Mouse (Mus musculus) frontal cortex, postnatal 10 days (tissue): Measurements from ENCODE around the gene Sorcs3.

Experiments used
- DNase-seq, 2 experiments: peaks; one replicate each; pipeline ENCODE4 v3.0.0; 2022; ENCODE audit warnings: low spot score in 2 of 2, mixed read lengths in 1 of 2

The Sorcs3 gene

GRCm38 (mm10) chr19:48706267-48706923 lies 500.6 kb downstream of the Sorcs3 start:
- no peak for DNase-seq

DNA sequence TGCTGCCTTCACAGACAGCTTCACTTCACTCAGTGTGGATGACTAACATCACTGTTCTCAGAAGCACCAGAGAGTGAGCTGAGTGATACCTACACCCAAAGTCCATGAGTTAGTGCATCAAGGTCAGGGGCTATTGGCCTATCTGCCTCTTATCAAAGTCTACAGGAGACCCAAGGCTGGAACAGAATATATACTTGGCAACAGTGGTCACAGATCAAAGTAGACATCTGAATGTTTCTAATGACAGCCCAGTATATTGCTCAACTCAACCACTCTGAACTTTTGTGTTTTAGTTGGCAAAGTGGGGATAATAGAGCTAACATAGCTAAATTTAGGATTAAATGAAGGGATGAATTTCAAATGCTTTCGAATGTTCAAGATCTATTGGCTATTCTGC lies 501.1 kb downstream of the Sorcs3 start:
- no peak for DNase-seq

DNA sequence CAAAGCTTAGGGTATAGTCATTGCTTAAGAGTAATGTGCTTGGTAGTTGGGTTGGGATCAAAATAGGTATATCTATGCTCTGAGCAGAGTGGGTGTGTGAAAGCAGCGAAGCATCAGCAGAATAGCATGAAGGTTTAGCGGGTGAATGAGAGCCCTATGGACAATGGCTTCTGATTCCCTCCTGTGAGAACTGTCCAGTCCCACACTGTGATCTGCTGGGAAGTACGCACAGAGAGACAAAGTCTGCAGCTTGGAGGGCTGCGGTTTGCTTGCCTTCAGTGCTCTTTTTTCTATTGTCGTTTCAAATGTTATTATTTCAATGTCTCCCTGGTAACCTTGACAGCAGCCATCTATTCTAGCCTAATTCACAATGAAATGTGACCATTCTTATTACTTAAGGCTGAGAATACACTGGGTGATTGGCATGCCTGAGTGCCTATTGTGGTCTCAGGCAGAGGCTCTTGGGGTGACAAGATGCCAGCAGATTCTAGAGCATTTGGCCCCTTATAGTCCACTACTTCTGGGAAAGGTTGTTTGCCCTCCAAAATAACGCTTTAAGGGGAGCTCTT lies 520.1 kb downstream of the Sorcs3 start:
- DNase-seq, result no peak

- no peak for DNase-seq
Observed at GRCm38 (mm10) chr19:48727048-48727447, 521.2 kb downstream of the Sorcs3 start.

- DNase-seq, result peak in 1 of 2 experiments; percentile 8
Observed at GRCm38 (mm10) chr19:48727601-48728000, 521.8 kb downstream of the Sorcs3 start.

- DNase-seq, result no peak
Observed at GRCm38 (mm10) chr19:48731731-48732130, 525.9 kb downstream of the Sorcs3 start.

DNA sequence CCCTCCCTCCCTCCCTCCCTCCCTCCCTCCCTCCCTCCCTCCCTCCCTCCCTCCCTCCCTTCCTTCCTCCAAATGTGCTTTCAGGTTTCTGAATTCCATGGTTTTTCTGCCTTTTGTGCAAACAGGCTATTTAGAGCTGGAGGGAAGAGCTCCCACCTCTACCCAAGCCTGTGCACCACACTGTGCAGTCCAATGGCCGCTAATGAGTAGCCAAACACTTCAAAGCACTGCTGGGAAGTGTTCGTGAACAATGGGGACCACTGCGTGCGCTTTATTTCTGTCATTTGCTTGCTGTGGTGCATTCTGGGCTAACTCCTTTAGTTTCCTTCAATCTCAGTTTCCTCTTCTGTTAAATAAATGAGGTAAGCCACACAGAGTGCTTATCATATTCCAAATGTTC lies 528.5 kb downstream of the Sorcs3 start:
- no peak for DNase-seq

DNA sequence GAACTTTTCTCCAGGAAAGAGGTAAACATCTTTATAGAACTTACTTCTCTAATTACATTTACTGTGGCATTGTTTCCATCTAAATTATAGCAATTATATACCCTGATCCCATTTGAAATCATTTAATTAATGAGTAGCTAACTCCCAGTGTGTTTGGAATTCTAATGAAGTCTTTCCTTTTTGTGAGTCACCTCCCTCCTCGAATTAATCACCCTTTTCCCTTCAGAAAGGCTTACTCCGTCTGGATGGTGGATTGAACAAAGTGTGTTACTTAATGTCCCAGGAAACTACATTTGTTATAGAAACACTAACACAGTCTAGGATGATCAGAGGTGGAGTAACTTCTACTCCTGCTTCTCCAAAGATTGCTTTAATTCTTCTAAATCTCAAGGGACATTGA lies 531.7 kb downstream of the Sorcs3 start:
- DNase-seq, result no peak

DNA sequence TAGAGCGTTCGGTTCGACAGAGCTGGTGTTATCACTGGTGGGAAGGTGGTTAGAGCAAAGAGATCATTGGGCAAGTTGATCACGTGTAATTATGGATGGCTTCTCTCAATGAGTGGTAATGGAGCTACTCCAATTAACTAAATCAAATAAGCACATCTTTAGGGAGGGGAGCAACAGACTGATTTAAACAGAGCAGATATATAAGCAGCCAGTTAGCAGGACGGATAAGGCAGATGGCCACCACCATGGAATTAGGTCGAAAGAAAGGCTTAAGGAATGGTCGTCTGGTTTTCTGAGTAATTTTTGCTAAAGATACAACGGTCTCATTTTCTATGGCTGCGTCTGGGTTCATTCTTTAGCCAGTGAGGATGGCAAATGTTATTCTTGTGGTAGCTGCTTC lies 549.3 kb downstream of the Sorcs3 start:
- DNase-seq, result no peak

GRCm38 (mm10) chr19:48756831-48757230 lies 551.0 kb downstream of the Sorcs3 start:
- no peak for DNase-seq

GRCm38 (mm10) chr19:48766524-48766923 lies 560.7 kb downstream of the Sorcs3 start:
- no peak for DNase-seq

- DNase-seq, result no peak
Observed at GRCm38 (mm10) chr19:48771565-48771964, 565.7 kb downstream of the Sorcs3 start.

DNA sequence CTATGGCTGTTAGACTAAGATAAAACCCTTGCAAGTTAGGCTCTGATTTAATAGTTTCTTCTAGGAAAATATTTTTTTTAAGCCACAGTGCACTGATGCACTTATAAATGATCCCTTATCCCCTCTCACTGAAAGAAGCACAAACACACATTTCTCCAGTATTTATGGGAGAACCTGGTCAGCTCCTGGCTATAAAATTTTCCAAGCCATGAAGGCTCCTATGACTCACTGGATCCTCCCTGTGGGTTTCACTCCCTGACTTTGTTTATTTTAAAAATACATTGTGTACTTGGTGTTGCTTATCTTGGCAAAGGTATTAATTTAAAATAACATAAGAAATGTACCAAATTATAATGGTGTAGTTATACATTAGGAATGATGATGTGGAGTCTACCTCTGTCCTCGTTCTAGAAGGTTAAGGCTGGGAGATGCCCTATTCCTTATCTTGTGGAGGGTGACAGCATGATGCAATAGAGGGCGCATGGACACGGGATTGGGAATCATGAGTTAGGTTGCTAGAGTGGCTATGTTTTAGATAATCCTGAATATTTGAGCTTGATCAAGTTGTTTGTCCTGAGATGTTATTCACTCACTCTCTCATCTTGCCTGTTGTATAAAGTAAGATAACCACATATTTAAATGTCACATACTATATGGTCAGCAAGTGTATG lies 573.4 kb downstream of the Sorcs3 start:
- no peak for DNase-seq

- no peak for DNase-seq
Observed at GRCm38 (mm10) chr19:48780813-48781212, 575.0 kb downstream of the Sorcs3 start.

GRCm38 (mm10) chr19:48782024-48782721 lies 576.3 kb downstream of the Sorcs3 start:
- DNase-seq, result no peak

DNA sequence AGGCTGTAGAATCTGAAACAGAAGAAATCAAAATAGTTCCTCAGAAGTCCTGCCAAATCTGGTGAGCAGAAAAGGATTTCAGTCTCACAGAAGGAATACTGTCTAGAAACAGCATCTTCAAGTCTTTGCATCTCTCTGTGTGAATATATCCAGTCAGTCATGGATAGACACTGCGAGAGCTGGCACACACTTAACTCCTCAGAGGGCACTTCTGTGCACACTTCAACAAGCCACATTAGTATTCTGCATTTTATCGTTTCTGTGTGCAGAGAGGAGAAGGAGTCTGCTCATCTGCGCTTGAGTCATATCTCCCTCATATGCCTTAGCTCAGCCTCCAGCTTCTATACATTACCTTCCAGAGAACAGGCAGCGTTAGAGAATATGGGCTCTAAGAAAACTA lies 581.4 kb downstream of the Sorcs3 start:
- DNase-seq, result peak in 1 of 2 experiments; percentile 21

DNA sequence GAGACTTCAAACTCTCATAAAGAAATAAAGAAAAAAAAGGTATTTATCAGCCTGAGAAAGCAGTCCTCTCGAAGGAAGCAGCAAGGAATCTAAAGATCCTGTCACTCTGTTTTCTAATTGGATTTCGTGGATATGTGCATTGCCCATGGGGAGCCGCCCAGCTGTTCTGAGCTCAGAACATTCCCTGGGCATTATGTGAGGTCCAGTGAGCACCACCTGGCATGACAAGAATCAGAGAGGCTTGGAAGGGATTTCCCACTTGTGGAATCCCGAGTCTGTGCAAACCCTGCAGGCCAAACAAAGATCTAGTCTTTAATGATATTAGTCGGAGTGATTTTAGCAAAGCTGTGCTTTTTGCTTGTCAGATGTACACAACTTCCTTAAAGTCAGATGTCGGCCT lies 598.7 kb downstream of the Sorcs3 start:
- no peak for DNase-seq

- DNase-seq, result no peak
Observed at GRCm38 (mm10) chr19:48811541-48811940, 605.7 kb downstream of the Sorcs3 start.

GRCm38 (mm10) chr19:48813823-48814222 lies 608.0 kb downstream of the Sorcs3 start:
- no peak for DNase-seq

DNA sequence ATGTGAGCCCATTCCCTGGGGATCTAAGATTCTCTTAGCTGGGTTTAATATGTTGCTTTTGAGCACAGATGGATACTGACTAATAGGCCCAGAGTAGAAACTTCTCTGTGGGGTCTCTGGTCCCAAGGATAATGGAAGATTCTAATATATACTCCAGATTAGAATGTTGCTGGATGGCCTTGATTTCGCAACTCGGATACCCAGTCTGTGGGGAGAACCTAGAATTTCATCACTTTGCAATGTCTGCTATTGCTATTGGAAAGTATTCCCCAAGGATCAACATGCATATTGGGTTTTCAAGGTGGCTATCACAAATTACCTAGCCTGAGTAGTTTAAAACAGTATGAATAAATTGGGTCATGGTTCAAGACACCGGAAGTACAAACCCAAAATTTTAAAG lies 609.2 kb downstream of the Sorcs3 start:
- no peak for DNase-seq

DNA sequence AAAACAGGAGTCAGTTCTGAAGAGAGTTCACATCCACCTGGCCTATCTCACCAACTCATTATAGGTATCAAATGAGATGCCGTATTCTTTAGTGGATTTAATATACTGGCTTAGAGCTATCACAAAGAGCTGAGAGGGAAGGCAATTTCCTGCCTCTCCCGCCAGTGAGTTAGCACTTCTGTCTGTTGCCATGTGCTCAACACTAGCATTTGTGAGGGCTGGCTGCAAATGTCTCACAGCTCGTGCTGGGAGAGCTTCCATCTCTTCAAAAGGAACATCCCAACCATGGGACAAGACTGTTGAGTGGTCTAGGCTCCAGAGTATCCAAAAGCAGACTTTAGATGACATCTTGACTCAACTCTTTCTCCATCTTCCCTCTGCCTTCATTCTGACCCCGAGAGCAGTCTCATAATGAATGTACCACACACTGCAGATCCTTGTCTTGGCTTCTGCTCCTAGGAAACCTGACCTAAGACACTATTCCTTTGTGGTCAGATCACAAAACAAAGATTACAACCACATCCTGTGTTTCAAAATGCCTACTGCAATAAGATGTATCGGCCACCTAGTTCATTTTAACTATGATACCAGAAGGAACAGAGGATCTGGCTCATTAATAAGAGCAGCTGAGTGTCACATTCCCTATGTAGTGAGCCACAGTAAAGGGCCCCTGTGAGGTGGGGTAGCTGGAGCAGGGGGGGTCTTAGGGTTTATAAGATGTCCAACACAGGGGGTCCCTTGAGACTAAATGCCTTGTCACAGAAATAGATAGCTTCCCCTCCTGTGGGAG lies 614.9 kb downstream of the Sorcs3 start:
- no peak for DNase-seq

DNA sequence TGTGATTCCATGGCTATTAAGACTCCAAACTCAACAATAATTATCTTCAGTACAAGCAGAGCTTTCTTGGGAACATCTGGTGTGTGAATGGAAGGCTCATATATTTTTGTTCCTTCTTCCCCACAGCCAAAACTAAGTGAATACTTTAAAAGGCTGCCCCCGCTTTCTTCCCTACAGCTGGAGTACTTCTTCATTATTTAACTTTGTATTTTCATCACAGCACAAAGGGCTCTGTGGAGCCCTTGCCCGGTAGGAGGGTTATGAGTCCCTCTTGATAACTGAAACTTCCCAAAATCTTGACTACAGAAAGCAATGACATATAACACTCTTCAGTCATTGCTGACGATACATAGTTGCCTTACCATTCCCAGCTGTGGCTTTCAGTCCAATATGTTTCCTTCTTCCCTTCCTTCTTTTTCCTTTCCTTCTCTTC lies 615.5 kb downstream of the Sorcs3 start:
- no peak for DNase-seq
